In genomic region chr19:16242708-16243107, GRCm38 (mm10) we compare ENCODE assay signal across 12 mouse cellular contexts.
"Had no signal": no experiment of that assay in that cellular context is flagged by ENCODE, and none has a peak within 500 bp of the region (broad histone marks: within the 10 kb centered on the region; RNA-seq: fewer than 3 reads in every experiment).

No protein-coding gene starts in this region.

- H3K27ac ChIP-seq: kidney, postnatal 0 days; limb, embryonic 13.5 days; liver, embryonic 15.5 days; midbrain, embryonic 13.5 days had no signal

- H3K9me3 ChIP-seq: limb, embryonic 13.5 days; liver, embryonic 15.5 days; midbrain, embryonic 13.5 days had no signal

- H3K9ac ChIP-seq: limb, embryonic 13.5 days; liver, embryonic 15.5 days; midbrain, embryonic 13.5 days had no signal

- H3K4me1 ChIP-seq: liver, embryonic 15.5 days had no signal

- ATAC-seq: lung, postnatal 0 days; midbrain, embryonic 13.5 days had no signal

- H3K4me3 ChIP-seq: limb, embryonic 13.5 days; liver, embryonic 15.5 days; midbrain, embryonic 13.5 days had no signal

- H3K27me3 ChIP-seq: limb, embryonic 13.5 days; liver, embryonic 15.5 days; midbrain, embryonic 13.5 days had no signal

- DNase-seq: kidney, adult 8-10 months; kidney, postnatal 4 days; lung, adult 2 months; lung, postnatal 36 days; right cerebral cortex, postnatal 14 days; thymus, postnatal 4 days had no signal

- H3K4me2 ChIP-seq: limb, embryonic 13.5 days; liver, embryonic 11.5 days; liver, embryonic 15.5 days; midbrain, embryonic 13.5 days had no signal

- H3K36me3 ChIP-seq: limb, embryonic 13.5 days; liver, embryonic 15.5 days; midbrain, embryonic 13.5 days had no signal
